Mouse (Mus musculus) urinary bladder, postnatal 25 days (tissue): ENCODE measurements around the gene Tns2.
"Not testable (repeated sequence)": the region's sequence is repeated elsewhere in the genome, so short reads cannot be mapped to it uniquely, and the experiment has no call there.

Experiments used
- DNase-seq: peaks from one replicate; pipeline ENCODE4 v3.0.0; 2022; ENCODE audit warnings: low spot score

The Tns2 gene

DNA sequence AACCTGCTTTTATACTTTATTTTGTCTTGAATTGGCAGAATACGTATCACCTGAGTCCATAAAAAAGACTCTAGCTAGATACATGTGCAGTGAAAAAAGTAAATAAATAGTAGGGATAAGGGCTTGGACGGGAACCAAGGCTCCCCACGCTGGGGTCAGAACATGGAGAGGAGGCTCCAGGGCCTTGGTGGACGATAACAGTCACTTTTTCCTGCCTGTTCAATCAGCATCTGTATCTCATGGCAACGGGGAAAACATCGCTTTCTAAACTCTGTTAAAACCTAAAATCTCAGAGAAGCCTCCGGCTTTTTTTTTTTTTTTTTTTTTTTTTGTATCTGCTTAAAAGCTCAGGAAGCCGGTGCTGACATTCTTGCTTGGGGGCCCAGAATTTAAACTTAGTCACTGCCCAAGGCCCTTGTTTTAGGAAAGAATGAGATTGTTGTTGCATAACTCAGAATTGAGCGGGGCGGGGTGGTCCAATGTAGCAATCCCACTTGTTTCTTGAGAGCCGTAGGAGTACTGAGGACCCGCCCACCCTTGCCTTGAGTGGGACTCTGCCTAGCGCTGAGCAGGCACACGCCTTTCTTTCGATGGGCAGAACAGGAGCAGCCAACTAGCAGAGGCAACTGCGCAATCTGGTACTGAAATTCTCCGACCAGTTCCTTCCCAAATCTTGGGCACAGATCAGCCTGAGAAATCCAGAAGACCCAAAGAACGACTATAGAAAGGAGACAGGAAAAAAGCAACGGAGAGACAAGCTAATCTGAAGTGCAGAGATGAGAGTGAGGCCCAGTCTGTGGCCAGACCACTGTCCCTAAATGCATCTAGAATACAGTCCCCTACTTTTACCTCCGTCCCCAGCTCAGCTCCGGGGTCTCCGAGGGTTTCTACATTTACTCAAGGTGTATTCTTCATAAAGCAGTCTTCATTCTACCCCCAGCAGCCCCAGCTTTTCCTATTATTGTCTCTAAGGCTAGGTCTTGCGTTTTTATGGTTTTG is 43.0 kb downstream of the Tns2 start:
- DNase-seq, result peak; percentile 35

DNA sequence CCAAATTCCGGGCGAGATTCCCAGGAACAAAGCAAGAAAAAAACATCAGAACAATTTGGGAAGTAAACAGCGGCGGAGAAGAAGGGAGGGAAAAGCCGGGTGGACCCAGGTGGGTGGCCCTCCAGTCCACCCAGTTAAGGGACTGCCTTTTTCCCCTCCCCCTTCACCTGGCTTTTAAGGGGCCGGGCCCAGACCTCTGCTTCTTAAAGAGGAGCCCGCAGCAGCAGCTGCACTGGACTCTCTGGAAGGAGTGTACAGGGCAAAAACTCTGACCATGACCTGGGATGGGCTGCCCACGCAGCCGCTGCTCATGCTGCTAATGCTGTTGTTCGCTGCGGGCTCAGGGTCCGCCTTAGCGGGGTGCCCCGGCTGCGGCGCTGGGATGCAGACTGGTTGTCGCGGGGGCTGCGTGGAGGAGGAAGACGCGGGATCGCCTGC is 44.1 kb downstream of the Tns2 start, which contains the start of gene Igfbp6:
Gene Igfbp6 (plus strand): TSS at position 89 of the 438 bp plus-strand sequence.
- peak; percentile 34 for DNase-seq

DNA sequence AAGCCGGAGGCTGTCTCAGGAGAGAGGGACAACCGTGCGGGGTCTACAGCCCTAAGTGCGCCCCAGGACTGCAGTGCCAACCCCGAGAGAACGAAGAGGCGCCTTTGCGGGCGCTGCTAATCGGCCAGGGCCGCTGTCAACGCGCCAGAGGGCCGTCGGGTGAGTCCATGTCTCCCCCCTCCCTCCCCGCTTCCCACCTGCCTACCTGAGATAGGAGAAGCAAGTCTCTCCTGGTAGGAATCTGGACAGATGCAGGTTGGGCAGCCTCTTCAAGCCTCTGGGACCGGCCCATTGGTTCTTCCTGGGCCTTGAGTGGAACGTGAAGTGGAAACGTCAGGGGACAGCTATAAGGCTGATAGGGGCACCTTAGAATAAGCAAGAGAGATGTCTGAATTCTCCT is 44.5 kb downstream of the Tns2 start:
- DNase-seq, result no peak

DNA sequence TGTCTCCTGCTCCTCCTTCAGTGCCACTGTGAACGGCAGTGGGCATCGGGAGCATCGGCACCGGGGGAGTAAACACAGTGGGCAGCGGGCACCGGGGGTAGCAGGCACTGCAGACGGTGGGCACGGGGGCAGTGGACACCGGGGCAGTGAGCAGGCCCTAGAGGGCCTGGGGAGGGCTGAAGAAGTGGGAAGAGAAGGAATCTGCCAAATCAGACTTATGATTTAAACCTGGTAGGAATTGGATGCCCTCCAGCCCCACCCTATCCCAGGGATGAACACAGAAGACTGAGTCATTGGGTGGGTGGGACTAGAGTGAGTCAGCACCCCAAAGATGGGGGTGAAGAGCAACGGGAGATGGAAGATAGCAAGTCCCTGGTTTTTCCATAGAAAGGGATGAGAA is 45.1 kb downstream of the Tns2 start:
- peak; percentile 62 for DNase-seq

DNA sequence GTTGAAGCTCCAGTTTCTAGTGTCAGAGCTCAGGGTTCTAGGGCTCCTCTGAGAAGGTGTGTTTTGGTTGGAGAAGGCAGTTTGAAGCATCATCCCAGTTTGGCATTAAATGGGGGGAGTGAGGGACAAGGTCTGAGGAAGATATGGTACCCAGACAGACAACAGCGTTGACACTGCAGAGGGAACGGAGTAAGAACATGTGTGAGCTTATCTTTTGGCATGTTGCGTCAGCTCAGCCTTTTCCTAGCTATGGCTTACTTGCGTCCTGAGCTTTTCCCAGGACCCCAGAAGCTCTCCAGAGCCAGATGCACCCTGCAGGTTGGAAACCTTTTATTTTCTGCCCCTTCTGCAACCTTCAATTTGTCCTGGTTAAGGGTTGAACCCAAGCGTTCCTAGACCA is 45.9 kb downstream of the Tns2 start:
- no peak for DNase-seq

DNA sequence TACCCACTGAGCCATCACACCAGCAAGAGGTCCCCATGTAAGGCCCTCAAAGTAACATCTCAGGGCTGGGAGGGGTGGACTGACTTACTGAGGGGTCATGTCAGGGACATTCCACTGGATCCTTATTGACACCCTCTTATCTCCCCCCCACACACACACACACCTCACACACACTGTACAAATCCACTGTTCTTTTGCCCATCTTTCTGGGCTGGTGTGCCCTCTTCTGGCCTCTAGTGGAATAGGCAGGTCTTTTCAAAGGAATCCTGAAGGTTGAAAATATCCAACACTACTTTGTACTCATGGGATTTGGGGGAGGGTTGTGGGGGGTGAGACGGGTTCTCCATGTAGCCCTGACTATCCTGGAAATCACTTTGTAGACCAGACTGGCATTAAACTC is 46.7 kb downstream of the Tns2 start:
- peak; percentile 35 for DNase-seq

DNA sequence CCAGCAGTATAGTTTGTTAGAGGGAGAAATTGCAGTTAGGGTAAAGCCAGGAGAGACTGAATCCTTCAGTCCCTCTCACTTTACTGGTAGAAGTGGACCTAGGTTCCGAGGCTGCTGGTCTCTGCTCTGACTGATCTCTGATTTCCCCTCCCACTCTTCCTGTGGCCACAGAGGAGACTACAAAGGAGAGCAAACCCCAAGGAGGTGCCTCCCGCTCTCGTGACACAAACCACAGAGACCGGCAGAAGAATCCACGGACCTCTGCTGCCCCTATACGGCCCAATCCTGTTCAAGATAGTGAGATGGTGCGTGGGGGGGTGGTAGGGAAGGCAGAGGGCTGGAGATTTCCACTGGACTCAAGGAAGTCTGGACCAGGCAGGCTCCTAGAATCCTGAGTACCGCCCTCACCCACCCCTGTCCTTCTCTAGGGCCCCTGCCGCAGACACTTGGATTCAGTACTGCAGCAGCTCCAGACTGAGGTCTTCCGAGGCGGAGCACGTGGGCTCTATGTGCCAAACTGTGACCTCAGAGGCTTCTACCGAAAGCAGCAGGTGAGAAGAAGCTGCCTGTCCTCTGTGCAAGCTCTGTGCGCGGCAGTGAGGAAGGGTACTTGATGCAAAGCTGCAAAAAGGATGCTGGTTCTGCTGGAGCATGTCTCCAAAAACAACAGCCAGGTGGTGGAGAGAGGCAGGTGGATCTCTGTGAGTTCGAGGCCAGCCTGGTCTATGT is 47.6 kb downstream of the Tns2 start:
- DNase-seq, result no peak

DNA sequence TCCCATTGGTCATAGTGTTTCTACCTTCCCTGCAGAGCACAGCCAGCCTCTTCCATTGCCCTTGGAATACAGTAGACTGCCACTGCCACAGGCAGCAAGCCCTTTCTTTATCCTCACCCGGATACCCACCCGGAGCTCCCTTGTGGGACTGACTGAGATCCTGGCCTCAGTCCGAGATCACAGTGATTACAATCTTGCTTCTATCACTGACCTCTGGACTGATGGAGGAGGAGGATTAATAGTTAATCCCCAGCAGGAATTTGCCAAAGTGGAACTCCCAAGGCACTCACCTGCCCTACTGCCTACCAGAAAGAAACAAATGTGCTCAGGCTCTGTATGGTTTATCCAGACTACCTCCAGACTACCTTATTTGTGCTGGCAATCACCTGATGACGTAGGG is 49.3 kb downstream of the Tns2 start:
- no peak for DNase-seq

DNA sequence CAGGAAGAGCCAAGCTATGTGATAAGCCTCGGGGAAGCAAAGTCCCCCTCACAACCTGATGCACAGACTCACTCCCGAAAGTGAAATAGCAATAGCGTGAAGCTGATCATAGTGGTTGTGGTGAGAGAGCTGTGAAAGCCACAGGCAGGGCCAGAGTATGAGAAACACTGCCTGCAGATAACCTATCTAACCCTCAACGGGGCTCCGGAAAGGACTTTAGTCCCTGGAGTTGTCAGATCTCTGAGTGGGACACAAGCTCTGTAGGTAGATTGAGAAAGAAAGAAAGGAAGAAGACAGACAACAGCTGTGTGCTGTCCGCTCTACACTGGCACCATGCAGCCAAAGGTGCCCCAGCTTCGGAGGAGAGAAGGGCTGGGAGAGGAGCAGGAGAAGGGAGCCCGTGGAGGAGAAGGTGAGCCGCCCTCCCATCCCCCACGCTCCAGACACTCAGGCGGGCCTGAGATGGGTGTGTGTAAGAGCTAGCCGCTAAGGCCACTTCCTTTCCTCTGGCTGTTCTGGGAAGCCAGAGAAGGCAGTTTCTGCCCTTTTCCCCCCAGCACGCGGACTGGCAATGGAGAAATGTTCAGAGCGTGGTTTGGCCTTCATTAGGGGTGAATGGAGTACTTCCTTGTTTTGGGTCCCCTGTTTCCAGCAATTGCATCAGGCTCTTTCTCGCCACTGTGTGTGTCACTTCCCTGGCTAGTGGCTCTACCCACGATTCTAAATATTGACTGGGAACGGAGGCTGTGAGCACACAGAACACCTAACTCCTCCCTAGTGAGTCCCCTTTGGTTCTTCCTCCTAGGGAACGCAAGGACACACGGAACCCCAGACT is 50.3 kb downstream of the Tns2 start, which contains the start of gene Soat2:
Gene Soat2 (plus strand): TSS at position 226 of the 835 bp plus-strand sequence.
- DNase-seq, result peak; percentile 35

DNA sequence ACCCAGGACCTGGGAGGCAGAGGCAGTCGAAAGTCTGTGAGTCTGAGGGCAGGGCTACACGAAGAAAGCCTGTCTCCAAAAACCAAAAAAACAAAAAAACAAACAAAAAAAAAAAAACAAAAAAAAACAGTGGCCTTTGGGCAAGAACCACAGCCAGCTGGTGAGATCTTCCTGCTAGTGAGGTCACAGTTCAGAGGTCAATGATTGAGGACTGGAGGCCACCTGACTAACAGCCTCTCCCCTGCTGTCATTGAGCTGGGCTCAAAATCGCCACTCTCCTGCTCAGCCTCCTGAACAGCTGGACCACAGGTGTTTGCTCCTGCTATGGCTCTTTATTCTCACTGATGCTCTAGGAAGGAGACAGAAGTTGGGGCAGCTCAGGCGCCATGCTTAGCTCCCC is 52.4 kb downstream of the Tns2 start:
- DNase-seq, result no peak

DNA sequence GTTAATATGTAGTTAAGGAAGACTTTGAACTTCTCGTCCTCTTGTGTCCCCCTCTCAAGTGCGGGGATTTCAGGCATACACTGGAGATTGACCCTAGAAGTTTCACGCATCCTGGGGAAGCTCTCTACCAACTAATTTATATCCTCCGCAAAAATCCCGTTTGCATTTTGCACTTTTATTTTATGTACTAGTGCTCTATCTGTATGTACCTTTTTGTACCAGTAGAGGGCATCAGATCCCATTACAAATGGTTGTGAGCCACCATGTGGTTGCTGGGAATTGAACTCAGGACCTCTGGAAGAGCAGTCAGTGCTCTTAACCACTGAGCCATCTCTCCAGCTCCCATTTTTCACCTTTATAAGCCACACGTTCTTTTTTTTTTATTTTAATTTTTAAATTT is 54.8 kb downstream of the Tns2 start:
- DNase-seq, result not testable (repeated sequence)

DNA sequence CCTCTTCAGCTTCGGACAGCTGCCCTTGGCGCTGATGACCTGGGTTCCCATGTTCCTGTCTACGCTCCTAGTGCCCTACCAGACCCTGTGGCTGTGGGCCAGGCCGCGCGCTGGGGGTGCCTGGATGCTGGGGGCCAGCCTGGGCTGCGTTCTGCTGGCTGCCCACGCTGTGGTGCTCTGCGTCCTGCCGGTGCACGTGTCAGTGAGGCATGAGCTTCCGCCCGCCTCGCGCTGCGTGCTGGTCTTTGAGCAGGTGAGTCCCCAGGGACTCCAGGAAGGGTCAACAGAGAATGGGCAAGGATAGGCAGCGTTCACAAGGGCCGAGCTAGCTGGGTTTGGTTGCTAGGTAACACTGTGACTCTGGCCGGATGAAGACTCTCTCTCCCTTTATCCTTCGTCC is 56.6 kb downstream of the Tns2 start:
- DNase-seq, result no peak

DNA sequence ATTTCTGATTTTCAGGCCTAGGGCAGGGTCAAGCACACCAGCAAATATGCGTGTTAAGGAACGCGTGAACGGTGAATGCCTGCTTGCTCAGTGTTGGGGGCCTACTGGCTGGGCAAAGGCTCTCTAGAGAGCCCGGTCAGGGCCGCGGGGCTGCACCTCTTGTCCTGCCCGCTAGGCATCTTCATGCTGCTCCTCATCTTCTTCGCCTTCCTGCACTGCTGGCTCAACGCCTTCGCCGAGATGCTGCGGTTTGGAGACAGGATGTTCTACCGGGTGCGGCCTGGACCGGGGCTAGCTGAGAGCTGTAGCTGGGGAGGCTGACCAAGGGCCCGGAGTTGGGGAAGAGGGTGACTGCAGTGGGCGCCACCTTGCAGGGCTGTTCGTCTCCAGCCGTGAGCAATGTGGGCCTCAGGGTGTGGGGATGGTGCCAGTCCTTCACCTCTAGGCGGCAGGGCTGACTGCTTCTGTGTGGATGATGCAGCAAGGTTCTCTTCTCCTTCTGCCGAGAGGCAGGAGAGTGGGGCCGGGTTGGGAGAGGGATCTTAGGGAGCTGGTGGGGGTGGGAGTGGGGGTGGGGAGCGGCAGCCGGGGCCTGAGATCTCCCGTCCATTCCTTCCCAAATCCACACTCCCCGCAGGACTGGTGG is 60.3 kb downstream of the Tns2 start:
- DNase-seq, result no peak

DNA sequence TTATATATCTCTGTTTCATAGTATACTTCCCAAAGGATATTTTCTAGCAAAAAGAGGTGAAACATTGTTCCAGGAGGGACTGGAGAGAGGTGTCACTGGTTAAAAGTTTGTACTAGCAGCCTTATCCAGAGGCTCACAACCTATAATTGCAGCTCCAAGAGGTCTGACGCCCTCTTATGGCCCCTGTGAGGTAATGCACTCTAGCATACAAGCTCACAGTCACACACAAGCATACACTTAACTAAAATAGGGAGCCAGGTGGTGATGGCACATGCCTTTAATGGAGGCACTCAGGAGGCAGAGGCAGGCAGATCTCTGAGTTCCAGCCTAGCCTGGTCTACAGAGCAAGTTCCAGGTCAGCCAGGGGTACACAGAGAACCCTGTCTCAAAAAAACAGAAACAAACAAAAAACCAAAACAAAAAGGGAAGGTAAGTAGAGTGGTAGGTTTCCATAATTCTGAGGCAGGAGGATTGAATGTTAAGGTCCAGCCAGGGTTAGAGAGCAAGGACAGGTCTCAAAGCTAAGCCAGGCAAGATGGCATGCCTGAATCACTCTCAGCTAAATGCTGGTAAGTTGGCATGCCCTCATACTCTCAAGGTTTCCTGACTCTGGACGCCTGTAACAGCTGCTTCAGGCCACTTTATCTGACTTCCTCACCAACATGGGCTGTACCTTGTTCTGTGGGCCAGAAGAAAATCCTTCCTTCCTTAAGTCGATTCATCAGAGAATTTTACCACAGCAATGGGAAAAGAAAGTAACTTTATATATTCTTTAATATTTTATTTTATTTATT is 63.9 kb downstream of the Tns2 start:
- no peak for DNase-seq

DNA sequence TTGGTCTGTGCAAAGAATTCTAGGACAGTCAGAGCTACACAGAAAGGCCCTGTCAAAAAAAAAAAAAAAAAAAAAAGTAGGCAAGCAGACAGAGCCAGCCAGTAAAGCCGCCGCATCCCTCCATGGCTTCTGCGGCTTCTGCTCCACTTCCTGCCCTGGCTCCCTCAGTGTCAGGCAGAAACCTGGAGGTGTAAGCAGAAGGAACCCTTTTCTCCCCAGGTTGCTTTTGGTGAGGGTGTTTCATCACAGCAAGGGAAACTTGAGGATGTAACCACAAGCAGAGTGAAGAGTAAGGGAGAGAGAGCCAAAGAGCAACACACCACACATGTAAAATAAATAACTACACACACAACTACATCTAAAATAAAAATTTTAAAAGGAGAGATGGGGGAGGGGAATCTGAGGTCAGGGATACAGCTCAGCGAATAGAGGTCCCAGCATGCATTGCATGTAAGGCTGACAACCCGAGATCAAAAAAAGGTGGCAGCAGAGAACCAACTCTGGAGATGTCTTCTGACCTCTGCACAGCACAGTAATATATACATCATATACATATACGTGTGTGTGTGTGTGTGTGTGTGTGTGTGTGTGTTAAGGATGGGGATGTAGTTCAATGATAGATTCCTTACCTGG is 65.4 kb downstream of the Tns2 start:
- no peak for DNase-seq
